Mouse (Mus musculus): ENCODE measurements around the gene Prepl. TPM values are rescaled to one million over a fixed set of nuclear protein-coding genes. Genes with fewer than 3 reads are reported as not detected.

Gene Prepl
- total RNA-seq, 2 experiments from 2014 or later = 306 to 349 TPM

DNA sequence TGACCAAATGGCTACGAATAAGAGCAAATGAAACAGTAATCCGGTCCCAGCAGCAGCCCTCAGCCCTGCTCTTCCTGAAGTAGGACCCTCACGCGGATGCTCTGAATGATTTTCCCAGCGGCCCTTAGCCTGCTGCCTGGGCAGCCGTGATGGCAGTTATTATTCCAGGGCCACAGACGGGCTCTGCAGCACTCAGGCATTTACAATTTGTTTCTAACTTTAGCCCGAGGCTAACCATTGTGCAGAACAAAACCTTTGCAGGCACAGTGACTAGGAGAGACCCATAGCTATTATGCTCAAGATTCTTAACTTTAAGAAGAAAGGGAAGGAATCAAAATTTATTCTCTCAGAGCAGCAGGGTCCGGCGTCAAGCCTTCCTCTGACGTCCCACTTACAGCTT, 17.7 kb downstream of the Prepl start:
- no peak for DNase-seq (ENCODE audit: low spot score in 2 of 2)

DNA sequence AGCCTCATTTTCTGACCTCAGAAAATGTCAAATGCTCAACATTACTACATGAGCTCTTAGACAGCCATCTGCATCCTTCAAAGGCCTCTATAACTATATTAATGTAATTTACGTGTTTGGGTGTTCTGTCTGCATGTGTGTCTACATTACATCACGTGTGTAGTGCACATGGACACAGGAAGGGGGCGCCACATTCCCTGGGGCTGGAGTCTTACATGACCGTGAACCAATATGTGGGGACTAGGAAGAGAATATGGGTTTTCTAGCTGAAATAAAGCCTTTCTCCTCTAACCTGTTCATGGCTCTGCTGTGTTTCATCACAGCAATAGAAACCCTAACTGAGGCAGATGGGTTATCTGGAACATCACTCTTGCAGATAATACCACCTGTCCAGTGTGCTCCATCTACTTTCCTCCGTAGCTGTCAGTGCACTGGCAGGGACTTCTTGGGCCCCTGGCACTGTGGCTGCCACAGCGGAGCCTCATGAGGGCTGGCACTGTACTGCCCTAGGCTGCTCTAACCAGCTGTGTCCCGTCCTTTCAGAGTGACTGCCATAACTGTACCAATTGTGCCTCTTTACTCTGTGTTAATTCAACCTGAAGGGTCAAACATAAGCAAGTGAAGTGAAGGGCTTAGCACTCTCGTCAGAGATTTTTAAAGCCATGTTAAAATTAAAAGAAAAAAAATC, 18.8 kb downstream of the Prepl start:
- no peak for DNase-seq (ENCODE audit: low spot score in 2 of 2)

DNA sequence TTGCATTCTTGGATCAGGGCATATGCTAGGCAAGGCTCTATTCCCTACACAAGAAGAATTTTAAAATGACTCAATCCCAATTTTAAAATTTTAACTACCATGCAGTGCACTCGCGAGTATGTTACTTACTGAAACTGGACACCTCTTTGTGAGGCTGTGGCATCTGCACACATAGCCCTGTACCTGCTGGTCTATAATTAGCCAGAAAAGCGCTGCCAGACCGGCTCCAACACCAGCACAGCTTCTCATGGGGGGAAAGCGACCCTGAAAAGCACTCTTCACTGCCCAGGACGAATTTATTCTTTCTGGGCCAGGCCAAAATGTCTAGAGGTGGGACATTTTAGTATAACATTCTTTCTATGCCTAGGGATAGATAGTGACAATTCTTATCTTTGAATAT, 19.4 kb downstream of the Prepl start:
- no peak for DNase-seq (ENCODE audit: low spot score in 2 of 2)

DNA sequence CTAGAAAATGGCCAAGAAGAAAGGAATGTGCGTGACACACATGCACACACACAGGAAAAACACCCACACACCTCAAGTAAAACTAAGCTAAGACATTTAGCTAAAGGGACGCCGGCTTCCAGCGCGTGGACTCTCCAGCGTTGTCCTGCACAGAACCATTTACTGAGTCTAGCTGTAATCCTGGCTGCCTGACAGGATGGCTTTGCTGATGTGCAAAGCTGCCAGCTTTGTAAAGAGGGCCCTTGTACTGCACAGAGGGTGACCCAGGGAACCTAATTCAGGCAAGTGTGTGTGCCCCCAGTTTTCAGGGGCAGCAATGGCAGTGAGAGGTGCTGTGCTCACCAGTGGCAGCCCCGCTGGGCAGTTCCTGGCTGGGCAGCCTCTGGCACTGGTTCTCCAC, 22.7 kb downstream of the Prepl start:
- no peak for DNase-seq (ENCODE audit: low spot score in 2 of 2)

DNA sequence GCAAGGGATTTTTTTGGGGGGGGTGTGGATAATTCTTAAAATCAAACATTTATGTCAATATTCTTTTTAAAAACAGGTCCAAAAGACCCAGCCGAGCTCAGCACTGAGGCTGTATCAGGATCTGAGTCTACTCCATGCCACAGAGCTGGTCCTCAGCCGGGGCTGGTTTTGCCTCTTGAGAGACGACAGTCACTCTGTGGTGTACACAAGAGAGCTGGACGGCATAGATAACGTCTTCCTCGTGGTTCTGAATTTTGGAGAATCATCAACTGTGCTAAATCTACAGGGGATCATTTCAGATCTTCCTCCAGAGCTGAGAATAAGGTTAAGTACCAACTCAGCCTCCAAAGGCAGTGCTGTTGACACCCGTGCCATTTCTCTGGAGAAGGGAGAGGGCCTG, 26.5 kb downstream of the Prepl start:
- no peak for DNase-seq (ENCODE audit: low spot score in 2 of 2)

DNA sequence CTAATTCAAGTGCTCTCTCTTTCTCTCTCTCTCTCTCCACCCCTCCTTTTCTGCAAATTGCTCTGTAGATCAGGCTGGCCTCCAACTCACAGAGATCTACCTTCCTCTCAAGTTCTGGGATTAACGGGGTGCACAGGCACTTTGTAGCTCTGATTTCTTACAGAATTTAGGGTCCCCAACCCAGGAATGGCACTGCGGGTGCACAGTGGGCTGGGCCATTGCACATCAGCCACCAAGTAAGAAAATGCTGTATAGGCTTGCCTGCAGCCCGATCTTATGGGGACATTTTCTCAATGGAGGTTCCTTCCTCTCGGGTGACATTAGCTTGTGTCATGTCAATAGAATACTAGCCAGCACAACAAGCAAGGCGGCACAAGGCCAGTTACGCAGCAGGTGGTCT, 30.9 kb downstream of the Prepl start:
- DNase-seq (ENCODE audit: low spot score in 2 of 2) = no peak

DNA sequence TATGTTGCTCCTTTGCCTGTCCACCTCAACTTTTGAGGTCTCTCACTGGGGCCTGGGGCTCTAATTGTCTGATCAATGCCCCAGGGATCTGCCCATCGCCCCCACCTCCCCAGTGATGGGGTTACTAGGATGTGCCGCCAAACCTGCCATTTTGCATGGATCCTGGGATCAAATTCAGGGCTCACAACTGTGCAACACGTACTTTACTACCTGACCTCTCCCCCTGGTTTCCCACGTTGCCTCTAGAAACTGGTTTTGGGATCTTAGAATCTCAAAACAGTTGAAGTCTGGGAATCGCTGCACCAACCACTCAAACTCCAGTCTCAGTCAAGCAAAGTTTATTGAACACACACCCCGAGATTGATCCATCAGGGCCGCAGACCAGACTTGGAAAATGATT, 31.8 kb downstream of the Prepl start:
- DNase-seq (ENCODE audit: low spot score in 2 of 2) = no peak

DNA sequence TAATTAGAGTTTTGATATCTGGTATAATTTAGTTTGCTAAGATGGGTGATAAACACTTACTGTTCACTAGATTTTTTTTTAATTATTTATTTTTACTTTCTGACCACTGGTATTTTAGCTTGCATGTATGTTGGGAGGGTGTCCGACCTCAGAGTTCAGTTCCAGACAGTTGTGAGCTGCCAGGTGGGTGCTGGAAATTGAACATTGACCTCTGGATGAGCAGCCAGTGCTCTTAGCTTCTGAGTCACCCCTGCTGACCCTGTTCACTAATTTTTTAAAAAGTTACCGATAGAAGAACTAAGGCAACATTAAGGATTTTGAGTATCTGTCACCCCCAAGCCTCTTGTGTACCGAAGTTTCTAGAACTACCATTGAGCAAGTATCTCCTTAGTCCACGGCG, 41.7 kb downstream of the Prepl start:
- DNase-seq (ENCODE audit: low spot score in 2 of 2) = no peak

DNA sequence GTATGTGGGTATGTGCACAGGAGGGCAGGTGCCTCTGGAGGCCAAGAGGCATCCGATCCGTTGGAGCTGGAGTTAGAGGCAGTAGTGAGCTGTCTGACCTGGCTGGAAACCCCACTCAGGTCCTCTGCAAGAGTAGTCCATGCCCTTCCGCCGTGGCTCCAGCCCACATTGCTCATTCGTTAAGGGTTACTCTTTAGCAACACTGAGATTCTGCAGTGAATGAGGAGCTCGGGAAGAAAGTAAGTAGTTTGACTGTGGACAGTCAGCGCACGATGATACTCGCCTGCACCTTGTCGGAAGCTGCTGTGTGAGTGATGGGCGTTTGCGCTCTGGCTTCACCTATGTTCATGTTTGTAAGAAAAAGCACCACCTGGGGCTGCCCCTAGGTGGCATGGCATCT, 44.9 kb downstream of the Prepl start:
- no peak for DNase-seq (ENCODE audit: low spot score in 2 of 2)

DNA sequence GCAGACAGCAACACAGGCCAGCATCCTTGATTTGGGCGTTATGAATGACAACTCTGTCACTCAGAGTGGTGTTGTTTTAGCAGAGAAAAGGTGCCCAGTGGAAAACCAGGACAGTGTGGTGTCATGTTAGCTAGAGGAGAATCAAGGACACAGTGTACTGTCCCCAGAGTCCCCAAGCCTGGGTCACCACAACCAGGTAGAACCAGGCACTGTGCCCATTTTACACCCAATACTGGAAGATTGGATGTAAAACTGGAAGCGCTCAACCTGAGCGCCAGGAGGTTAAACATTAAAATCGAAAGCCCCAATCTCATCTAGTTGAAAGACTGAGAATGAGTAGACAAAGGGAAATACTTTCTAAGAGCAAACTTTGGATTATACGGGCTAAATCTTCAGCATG, 45.6 kb downstream of the Prepl start:
- DNase-seq (ENCODE audit: low spot score in 2 of 2) = no peak

DNA sequence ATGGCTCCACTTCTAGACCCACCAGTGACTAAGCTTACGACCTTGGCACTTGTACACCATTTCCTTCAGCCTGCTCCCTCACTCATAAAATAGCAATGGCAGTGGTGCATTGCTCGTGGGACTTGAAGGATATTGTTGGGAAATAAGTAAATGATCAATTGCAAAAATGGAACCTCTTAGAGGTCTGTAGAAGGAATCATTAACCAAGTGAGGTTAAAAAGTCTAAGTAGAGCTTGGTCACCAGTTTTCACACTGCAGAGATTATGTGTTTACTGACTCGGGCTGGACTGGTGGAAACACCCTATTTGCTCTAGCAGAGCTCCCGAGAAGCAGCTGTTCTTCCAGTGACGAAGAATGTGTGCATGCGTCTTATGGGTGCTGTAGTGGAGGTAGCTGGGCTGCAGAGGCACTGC, 46.6 kb downstream of the Prepl start:
- no peak for DNase-seq (ENCODE audit: low spot score in 2 of 2)

DNA sequence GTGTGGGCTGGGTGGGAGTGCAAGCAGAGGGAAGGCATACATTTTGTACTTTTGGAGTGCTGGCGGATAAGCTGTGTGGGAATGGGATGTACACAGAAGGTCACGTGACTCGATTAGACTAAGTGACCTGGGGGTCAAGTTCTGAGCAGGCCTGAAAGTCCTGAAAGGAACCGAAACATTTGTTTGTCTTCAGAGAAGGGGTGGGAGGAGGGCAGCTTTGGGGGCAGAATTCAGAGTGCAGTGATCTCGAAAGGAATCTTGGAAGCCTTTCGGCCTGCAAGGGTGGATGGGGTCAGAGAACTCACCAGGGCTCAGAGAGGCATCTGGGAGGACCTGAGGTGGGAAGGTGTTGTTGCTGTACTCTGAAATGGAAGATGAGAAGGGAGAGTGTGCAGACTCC, 47.6 kb downstream of the Prepl start:
- no peak for DNase-seq (ENCODE audit: low spot score in 2 of 2)

DNA sequence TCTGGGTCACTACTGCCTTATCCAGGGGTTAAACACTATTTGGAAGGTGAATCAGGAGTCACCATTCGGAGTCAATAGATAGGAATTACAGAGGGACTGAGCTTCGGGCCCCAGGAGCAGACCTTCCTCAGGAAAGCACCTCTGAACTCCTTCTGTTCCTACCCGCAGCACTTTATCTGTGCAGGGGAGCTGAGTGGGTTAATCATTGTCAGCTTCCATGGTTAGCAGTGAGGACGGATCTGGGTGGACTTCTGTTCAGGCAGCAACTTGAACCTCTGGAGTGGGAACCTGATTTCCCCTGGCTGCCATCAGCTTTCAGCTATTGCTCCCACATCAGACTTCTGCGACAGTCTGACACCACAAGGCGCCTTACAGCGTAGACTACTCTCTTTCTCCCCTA, 49.1 kb downstream of the Prepl start:
- no peak for DNase-seq (ENCODE audit: low spot score in 2 of 2)

DNA sequence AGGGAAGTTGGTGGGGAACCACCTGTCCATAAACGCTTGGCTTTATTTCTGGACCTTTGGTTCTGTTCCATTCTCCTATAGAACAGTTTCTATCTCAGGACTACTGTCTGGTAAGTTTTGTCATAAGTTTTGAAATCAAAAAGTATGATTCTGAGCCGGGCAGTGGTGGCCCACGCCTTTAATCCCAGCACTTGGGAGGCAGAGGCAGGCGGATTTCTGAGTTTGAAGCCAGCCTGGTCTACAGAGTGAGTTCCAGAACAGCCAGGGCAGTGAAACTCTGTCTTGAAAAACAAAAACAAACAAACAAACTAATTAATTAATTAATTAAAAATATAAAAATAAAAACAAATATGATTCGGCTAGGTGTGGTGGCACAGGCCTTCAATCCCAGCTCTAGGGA, 51.3 kb downstream of the Prepl start:
- DNase-seq (ENCODE audit: low spot score in 2 of 2) = no peak

DNA sequence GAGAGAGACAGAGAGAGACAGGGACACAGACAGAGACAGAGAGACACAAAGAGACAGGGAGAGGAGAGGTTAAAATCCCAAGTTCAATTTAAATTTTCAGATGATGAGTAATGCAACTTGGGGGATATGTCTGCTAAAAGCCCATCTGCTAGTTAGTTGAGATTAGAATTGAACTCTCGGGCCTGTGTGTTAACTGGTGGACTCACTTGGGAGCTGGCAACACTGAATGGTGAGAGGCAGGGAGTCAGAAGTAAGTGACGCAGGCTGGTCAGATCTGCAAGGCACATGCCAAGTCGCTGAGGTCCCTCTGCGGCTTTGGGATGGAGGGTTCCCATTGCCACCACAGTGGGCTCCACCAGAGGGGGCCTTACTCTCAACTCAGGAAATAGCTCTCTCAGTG, 51.7 kb downstream of the Prepl start:
- no peak for DNase-seq (ENCODE audit: low spot score in 2 of 2)

DNA sequence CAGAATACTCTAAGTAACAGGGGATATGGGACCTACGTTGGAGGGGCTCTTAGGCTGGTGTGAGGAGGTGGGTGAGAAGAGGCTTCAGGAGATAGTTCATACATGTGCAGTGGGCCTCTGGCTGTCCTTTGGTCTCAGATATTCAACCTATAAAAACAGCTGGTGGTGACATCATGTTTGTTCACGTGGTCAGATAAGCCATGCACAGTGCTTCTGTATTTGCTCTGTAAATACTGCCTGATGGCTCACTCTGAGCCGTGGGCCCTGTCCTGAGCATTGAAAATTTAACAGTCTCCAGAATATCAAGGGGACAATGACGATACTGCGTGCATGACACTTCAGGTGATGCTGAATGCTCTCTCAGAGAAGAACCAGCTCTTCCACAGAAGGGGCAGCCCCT, 52.2 kb downstream of the Prepl start:
- no peak for DNase-seq (ENCODE audit: low spot score in 2 of 2)

DNA sequence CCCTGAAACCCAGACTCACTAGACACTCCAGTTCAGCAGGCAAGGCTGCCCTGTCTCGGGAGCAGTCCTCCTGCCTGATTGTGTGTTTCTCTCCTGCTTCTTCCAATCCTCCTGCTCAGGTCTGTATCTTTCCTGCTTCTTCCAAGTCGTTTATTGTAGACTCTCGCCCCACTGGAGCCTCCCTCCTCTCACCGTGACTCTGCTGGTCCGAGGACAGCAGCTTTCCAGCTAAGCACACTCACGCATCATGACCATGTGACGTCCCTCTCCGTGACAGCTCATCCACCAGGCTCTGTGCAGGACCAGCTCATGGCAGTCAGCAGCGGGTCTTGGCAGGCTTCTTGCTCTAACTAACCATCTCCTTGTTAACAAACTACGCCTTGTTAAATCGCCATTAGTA, 56.0 kb downstream of the Prepl start:
- DNase-seq (ENCODE audit: low spot score in 2 of 2) = no peak

DNA sequence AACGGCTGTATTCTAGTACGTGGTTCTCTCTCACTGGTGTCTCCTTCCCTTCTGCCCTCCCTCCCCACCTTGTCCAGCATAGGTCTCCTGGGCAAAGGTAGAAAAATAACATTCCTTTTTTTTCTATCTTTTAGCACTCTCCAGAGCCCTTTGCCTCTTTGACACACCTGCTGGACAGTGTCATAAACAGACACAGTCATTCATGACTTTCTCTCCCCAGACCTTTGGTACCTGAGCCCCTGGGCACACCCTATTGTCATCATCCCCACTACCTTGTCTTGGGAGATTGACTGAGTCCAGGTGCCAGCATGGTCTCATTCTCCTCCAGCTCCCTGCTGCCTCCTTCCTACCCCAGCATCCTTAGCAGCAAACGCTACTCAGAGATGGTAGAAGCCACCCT, 57.0 kb downstream of the Prepl start:
- no peak for DNase-seq (ENCODE audit: low spot score in 2 of 2)

DNA sequence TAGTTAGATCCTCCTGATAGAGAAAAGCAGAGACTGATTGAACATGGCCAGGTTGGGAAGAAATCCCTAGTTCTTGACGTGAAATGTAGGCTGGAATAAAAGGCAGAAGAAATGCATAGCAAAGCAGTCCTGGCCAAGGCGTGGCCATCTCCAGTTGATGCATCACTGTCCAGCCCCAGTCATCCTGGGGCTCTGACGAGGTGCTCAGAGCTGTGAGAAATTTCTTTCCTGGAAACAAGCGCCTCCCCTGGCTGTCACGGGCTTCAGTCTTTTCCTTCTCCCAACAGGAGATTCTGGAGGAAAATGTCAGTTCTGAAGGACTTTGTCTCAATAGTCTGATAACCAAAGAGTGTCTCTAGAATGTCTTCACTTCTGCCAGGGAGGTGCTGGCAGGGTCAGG, 59.4 kb downstream of the Prepl start:
- DNase-seq (ENCODE audit: low spot score in 2 of 2) = no peak

DNA sequence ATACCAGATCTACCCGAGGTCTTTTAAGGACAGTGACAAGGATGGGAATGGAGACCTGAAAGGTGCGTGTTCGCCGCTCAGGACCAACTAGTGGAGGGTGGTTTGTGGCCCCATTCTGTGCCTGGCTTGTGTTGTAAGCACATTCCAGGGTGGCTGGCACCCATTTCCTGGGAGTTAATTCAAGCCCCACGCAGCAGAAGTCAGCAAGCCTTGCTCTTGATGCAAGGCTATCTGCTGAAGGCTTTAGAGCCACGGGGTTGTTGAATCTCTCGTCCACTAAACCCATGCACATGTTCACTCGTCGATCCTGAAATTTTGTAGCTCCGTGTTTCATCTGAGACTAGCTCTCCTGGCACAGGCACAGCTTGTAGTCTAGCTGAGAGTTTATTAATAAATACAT, 61.2 kb downstream of the Prepl start:
- no peak for DNase-seq (ENCODE audit: low spot score in 2 of 2)

DNA sequence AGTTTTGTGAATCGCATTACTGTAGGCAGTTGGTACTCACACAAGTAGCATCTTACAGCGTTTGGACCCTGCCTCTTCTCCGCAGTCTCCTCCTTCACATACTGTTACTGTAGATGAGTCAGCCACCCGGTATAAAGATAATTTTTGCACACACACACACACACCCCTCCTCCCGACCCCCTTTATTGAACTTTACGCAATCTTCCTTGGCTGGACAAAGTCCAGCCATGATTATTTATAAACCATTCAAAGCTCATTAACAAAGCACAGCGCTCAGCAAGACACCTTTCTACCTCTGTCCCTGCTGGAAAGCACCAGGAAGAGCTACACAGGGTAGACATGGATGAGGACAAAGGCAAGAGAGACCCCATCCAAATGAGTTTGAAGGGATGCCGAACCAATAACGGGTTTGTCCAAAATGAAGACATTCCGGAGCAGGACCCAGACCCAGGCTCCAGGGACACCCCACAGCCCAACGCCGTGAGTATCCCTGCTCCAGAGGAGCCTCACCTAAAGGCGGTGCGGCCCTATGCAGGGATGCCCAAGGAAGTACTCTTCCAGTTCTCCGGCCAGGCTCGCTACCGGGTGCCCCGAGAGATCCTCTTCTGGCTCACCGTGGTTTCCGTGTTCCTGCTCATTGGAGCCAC, 61.8 kb downstream of the Prepl start, which contains the start of gene Slc3a1:
Slc3a1 (plus strand) TSS at position 284 of the 647 bp plus-strand sequence.
- DNase-seq (ENCODE audit: low spot score in 2 of 2) = no peak

DNA sequence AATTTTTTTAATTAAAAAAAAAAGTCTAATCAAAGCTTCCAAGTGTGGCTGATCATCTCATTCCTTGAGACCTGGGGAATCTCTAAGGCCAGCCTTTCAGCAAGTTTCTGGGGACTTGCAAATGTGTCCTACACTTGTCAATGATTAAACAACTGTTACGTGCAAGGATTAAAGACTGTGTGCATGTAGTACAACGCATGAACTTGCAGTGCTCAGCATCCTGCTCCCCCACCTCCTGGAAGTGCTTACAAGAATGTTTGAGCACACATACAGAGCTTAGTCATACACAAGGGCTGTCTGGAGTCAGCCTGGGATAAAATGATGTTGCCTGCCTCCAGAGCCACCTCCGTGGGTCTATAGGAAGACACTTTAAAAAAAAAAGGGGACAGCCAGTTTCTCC, 62.8 kb downstream of the Prepl start:
- no peak for DNase-seq (ENCODE audit: low spot score in 2 of 2)

DNA sequence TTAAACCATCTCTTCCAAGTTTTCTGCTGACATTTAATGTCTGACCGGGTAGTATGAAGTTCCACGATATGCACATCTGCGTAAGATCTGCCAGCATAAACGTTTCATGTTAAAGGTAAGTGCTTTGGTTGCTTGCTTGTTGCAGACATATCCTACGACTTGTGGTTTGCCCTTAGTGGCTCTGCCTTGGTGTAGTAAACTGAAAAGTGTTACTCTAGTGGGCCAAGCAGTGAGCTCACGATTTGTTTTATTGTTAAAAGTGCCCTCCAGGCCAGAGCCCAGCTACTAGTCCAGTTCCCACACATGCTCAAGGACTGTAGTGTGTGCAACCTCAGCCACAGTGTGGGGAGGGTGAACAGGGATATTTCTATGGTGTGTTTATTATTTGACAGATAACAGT, 63.6 kb downstream of the Prepl start:
- DNase-seq (ENCODE audit: low spot score in 2 of 2) = no peak

Measured in layer of hippocampus, postnatal 14 days (tissue).